Mouse (Mus musculus) thymus, postnatal 4 days (tissue): ENCODE data around the gene Prkg1.

Source experiments
- DNase-seq: peaks from one replicate; pipeline ENCODE4 v3.0.0; 2021

The Prkg1 gene

GRCm38 (mm10) chr19:31743241-31744045 lies 21.4 kb downstream of the Prkg1 start:
- no peak for DNase-seq

GRCm38 (mm10) chr19:31714900-31715299 lies 49.9 kb downstream of the Prkg1 start:
- DNase-seq: no peak

GRCm38 (mm10) chr19:31714418-31714817 lies 50.4 kb downstream of the Prkg1 start:
- no peak for DNase-seq

- DNase-seq: no peak
These were observed 51.5 kb downstream of the Prkg1 start for GRCm38 (mm10) chr19:31713321-31713720.

- no peak for DNase-seq
These were observed 54.5 kb downstream of the Prkg1 start for GRCm38 (mm10) chr19:31710336-31710735.

- no peak for DNase-seq
These were observed 60.8 kb downstream of the Prkg1 start for GRCm38 (mm10) chr19:31703991-31704390.

- no peak for DNase-seq
These were observed 65.9 kb downstream of the Prkg1 start for GRCm38 (mm10) chr19:31698916-31699315.

- DNase-seq: no peak
These were observed 84.0 kb downstream of the Prkg1 start for GRCm38 (mm10) chr19:31680821-31681220.

GRCm38 (mm10) chr19:31678324-31678723 lies 86.5 kb downstream of the Prkg1 start:
- DNase-seq: no peak

- no peak for DNase-seq
These were observed 93.1 kb downstream of the Prkg1 start for GRCm38 (mm10) chr19:31671726-31672125.

GRCm38 (mm10) chr19:31665007-31665406 lies 99.8 kb downstream of the Prkg1 start:
- DNase-seq: no peak

GRCm38 (mm10) chr19:31664159-31664991 lies 100.5 kb downstream of the Prkg1 start:
- peak; percentile 23 for DNase-seq

GRCm38 (mm10) chr19:31663437-31664158 lies 101.2 kb downstream of the Prkg1 start:
- DNase-seq: peak; percentile 6

GRCm38 (mm10) chr19:31662802-31663201 lies 102.0 kb downstream of the Prkg1 start:
- no peak for DNase-seq

GRCm38 (mm10) chr19:31658751-31659397 lies 106.0 kb downstream of the Prkg1 start:
- no peak for DNase-seq

- no peak for DNase-seq
These were observed 108.6 kb downstream of the Prkg1 start for GRCm38 (mm10) chr19:31656256-31656655.

- DNase-seq: no peak
These were observed 109.0 kb downstream of the Prkg1 start for GRCm38 (mm10) chr19:31655826-31656225.

- no peak for DNase-seq
These were observed 110.8 kb downstream of the Prkg1 start for GRCm38 (mm10) chr19:31654022-31654421.

- no peak for DNase-seq
These were observed 114.4 kb downstream of the Prkg1 start for GRCm38 (mm10) chr19:31650452-31650851.

GRCm38 (mm10) chr19:31647492-31647891 lies 117.3 kb downstream of the Prkg1 start:
- no peak for DNase-seq

GRCm38 (mm10) chr19:31630899-31631869 lies 133.6 kb downstream of the Prkg1 start:
- no peak for DNase-seq

GRCm38 (mm10) chr19:31621716-31622115 lies 143.1 kb downstream of the Prkg1 start:
- no peak for DNase-seq
